Mouse (Mus musculus) limb, embryonic 14.5 days (tissue): ENCODE measurements around the gene Fancd2. TPM values are rescaled to one million over a fixed set of nuclear protein-coding genes. Genes with fewer than 3 reads are reported as not detected.

Source experiments
- ATAC-seq: fragments of 200-750 bp; cut with Nextera tagmentation; 2 replicates; pipeline ENCODE4 v1.8.0; 2017; ENCODE audit warnings: low read depth, moderate number of reproducible peaks, moderate TSS enrichment; ENCODE audit not compliant: low FRiP score
- DNase-seq: peaks from one replicate; pipeline ENCODE4 v3.0.0-alpha.2; 2015; ENCODE audit warnings: low spot score
- H3K27ac ChIP-seq: fragments of 300-500 bp; sonication (generic); replicated peaks from 2 replicates; pipeline ENCODE4 v1.5.1; 2014; ENCODE audit warnings: low read depth, mild to moderate bottlenecking, low read length, moderate library complexity, mixed read lengths
- H3K27me3 ChIP-seq: fragments of 300-500 bp; sonication (generic); 2 replicates; pipeline ENCODE4 v1.6.1; 2014; ENCODE audit warnings: low read length, mixed read lengths; ENCODE audit not compliant: control insufficient read depth, insufficient read depth
- H3K36me3 ChIP-seq: fragments of 300-500 bp; sonication (generic); 2 replicates; pipeline ENCODE4 v1.6.1; 2014; ENCODE audit warnings: mild to moderate bottlenecking, low read length, moderate library complexity, mixed read lengths; ENCODE audit not compliant: control insufficient read depth, insufficient read depth
- H3K4me1 ChIP-seq: fragments of 300-500 bp; sonication (generic); 2 replicates; pipeline ENCODE4 v1.6.1; 2014; ENCODE audit warnings: antibody characterized with exemption, low read length, mixed read lengths; ENCODE audit not compliant: control insufficient read depth, insufficient read depth
- H3K4me2 ChIP-seq: fragments of 300-500 bp; sonication (generic); replicated peaks from 2 replicates; pipeline ENCODE4 v1.6.1; 2014; ENCODE audit warnings: low read depth, mild to moderate bottlenecking, low read length, moderate library complexity; ENCODE audit not compliant: severe bottlenecking
- H3K4me3 ChIP-seq: fragments of 300-500 bp; sonication (generic); replicated peaks from 2 replicates; pipeline ENCODE4 v1.5.1; 2014; ENCODE audit warnings: low read length
- H3K9ac ChIP-seq: fragments of 300-500 bp; sonication (generic); 2 replicates; pipeline ENCODE4 v1.6.1; 2014; ENCODE audit warnings: mild to moderate bottlenecking, low read depth, low read length, moderate library complexity; ENCODE audit not compliant: severe bottlenecking
- H3K9me3 ChIP-seq: fragments of 300-500 bp; sonication (generic); 2 replicates; pipeline ENCODE4 v1.6.1; 2016; ENCODE audit warnings: low read length; ENCODE audit not compliant: control insufficient read depth
- POLR2A ChIP-seq: fragments of 200-500 bp; IDR thresholded peaks from 2 replicates; pipeline ENCODE4 v1.8.0; 2012; ENCODE audit warnings: inconsistent platforms, mild to moderate bottlenecking, moderate library complexity, borderline replicate concordance; ENCODE audit not compliant: insufficient read depth, insufficient read length; ENCODE audit errors: extremely low read depth
- WGBS: fragments of 180-500 bp; shearing (Covaris S2); extraction: QIAGEN DNeasy Blood & Tissue Kit; methylation state at CpG from one replicate; pipeline ENCODE4 v1.1.7; 2014; 5-methylcytosine and 5-hydroxymethylcytosine counted together
- polyA plus RNA-seq, 2 experiments: library from polyadenylated mRNA; depleted of rRNA in 1 of 2; stranded (reverse) in 1 of 2; unstranded in 1 of 2; fragments of >200 nt; fragmentation: Nextera tagmentation in 1 of 2; extraction: Ambion mirVana in 1 of 2; gene quantifications; 2 replicates each; pipeline versions ENCODE4 v1.2.1 to v1.2.3; 2012 to 2014

Fancd2 gene
- polyA plus RNA-seq, 2 experiments, result 7.5 to 12.8 TPM

GRCm38 (mm10) chr6:113609293-113609692, 77.8 kb downstream of the Fancd2 start:
- Histone ChIP-seq H3K27me3 (no peaks in the 10 kb centered on the region), H3K9me3 (no peaks in the 10 kb centered on the region), H3K36me3 (peaks cover 26% of the 10 kb centered on the region), H3K9ac (no peak overlapping the region), H3K4me1 (peaks cover 14% of the 10 kb centered on the region), H3K4me2 (no peak overlapping the region), H3K27ac (no peak overlapping the region), H3K4me3 (no peak overlapping the region)
- TF ChIP-seq POLR2A, result no peak
- DNase-seq (no peak), ATAC-seq (no peak)
- WGBS, result 96% methylated on average over 7 of the region's 7 CpGs

DNA sequence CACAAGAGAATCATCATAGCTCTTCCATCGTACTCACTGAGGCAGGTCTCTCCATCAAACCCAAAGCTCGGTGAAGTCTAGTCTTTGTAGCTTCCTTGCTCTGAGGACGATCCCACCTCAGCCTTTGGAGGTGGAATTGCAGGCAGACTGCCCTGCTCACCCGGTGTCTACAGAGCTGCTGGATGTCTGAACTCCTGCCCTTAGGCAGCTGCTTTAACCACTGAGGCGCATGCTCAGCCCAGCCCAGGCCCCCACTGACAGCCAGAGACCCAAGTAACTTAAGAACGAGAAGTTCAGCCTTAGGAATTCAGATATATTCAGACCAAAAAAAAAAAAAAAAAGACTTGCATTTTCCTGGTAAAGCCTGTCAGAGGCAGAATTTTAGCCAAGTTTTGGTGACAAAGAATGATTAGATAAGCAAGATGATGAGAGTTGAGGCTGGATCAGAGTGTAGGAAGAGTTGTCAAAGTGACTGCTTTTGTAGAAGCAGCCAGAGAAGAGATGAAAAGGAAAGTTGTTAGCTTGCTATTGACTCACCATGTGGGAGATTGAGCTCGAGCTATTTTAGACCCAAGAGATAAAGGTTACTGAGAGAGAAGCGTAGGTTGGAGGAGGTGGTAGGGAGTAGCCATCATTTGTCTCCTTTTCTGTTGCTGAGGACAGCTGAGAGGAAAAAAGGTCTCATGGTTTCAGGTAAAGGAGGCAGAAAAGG, 80.9 kb downstream of the Fancd2 start:
- TF ChIP-seq POLR2A, result no peak
- H3K4me1 ChIP-seq, result no peaks in the 10 kb centered on the region
- peaks cover 52% of the 10 kb centered on the region for H3K36me3 ChIP-seq
- no peak overlapping the region for H3K4me2 ChIP-seq
- no peak overlapping the region for H3K9ac ChIP-seq
- WGBS, result 93% methylated on average over 8 of the region's 8 CpGs
- no peaks in the 10 kb centered on the region for H3K9me3 ChIP-seq
- ATAC-seq (no peak), DNase-seq (no peak)
- H3K27ac ChIP-seq, result no peak overlapping the region
- no peaks in the 10 kb centered on the region for H3K27me3 ChIP-seq
- no peak overlapping the region for H3K4me3 ChIP-seq

DNA sequence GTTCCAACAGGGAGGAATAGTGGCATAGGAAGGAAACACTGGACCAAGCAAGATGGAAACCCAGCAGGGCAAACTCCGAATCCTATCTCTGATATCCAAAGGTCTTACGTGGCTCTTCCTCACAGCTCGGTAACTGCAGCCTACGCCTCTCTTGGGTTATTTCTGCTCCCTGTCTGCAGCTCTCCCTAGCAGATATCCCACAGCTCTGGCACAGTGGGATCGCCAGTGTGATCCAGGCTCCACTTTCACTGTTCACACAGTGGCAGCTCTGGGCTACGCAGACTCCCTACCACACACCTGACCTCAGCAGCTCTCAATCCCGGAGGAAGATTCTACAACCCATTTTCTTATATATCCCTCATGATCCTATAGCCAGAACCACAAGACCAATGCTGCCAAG, 82.7 kb downstream of the Fancd2 start:
- no peak overlapping the region for H3K9ac ChIP-seq
- no peak for ATAC-seq
- H3K36me3 ChIP-seq, result peaks cover 63% of the 10 kb centered on the region
- no peaks in the 10 kb centered on the region for H3K27me3 ChIP-seq
- no peaks in the 10 kb centered on the region for H3K4me1 ChIP-seq
- H3K27ac ChIP-seq, result no peak overlapping the region
- H3K9me3 ChIP-seq, result no peaks in the 10 kb centered on the region
- no peak for DNase-seq
- H3K4me3 ChIP-seq, result no peak overlapping the region
- no peak for TF ChIP-seq POLR2A
- WGBS, result 94% methylated on average over 7 of the region's 7 CpGs
- no peak overlapping the region for H3K4me2 ChIP-seq

DNA sequence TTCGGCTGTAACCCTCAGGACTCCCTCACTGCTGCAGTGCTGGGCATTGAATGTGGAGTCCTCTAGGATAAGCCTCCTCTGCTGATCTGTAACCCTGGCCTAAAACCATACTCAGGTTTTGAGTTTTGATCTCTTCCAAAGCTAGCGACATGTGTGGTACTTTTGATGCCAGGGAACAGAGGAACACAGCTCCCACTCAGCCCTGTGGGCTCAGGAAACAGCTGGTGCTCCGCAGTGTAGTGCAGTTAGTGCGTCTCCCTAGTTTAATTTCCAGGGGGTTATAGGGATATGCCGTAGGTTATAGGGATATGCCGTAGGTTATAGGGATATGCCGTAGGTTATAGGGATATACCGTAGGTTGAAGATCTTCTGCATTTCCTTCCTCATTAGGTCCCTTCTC, 83.5 kb downstream of the Fancd2 start:
- Histone ChIP-seq H3K9me3 (no peaks in the 10 kb centered on the region), H3K4me1 (no peaks in the 10 kb centered on the region), H3K27ac (no peak overlapping the region), H3K27me3 (no peaks in the 10 kb centered on the region), H3K4me2 (no peak overlapping the region), H3K9ac (no peak overlapping the region), H3K4me3 (no peak overlapping the region), H3K36me3 (peaks cover 60% of the 10 kb centered on the region)
- ATAC-seq (no peak), DNase-seq (no peak)
- 96% methylated on average over 8 of the region's 8 CpGs for WGBS
- no peak for TF ChIP-seq POLR2A

- Histone ChIP-seq H3K9ac (no peak overlapping the region), H3K27me3 (no peaks in the 10 kb centered on the region), H3K9me3 (no peaks in the 10 kb centered on the region), H3K4me2 (no peak overlapping the region), H3K4me3 (no peak overlapping the region), H3K36me3 (peaks cover 56% of the 10 kb centered on the region), H3K4me1 (no peaks in the 10 kb centered on the region), H3K27ac (no peak overlapping the region)
- 96% methylated on average over 4 of the region's 4 CpGs for WGBS
- ATAC-seq (no peak), DNase-seq (no peak)
- TF ChIP-seq POLR2A, result no peak
These were observed 84.0 kb downstream of the Fancd2 start for GRCm38 (mm10) chr6:113615489-113615888.
